Mouse (Mus musculus) A20 (cell line): Measurements from ENCODE around the gene Tmem50b.
A peak's percentile ranks its signal among the peaks of the same experiment; 100 is the strongest.

ENCODE experiments used
- DNase-seq: peaks from one replicate; pipeline ENCODE4 v3.0.0-alpha.2; 2011; ENCODE audit warnings: low read depth, low spot score

The Tmem50b gene

GRCm38 (mm10) chr16:91565292-91565951 lies 32.2 kb downstream of the Tmem50b start:
- no peak for DNase-seq

DNA sequence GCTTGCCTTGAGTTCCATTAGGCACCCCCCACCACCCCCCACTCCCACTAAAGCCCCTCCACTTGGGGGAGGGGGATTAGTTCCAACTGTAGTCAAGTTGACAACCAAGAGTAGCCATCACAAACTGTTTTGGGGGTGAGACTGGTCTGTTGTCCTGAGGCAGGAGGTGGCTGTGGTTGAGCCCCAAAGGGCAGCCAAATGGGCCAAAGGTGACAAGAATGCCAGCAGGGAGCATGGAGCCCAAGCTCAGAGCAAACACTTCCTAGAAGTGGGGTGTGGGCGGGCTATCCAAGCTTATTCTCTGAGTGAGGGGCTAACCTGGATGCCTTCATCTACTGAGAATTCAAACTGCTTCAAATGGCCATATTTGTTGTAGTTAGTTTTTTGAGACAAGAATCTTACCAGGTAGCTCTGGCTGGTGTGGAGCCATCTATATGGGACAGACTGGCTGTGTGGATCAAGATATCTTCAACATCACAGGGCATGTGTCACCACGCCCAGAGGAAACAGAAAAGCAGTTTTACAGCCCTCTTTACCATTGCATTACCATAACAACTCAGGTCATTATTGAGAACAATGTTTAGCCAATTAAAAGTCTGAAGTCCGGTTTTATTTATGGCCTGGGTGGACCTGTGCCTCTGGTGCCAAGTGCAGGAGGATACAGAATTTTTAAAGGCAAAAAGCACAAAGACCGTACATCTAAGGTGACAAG lies 32.9 kb downstream of the Tmem50b start:
- DNase-seq, result no peak

DNA sequence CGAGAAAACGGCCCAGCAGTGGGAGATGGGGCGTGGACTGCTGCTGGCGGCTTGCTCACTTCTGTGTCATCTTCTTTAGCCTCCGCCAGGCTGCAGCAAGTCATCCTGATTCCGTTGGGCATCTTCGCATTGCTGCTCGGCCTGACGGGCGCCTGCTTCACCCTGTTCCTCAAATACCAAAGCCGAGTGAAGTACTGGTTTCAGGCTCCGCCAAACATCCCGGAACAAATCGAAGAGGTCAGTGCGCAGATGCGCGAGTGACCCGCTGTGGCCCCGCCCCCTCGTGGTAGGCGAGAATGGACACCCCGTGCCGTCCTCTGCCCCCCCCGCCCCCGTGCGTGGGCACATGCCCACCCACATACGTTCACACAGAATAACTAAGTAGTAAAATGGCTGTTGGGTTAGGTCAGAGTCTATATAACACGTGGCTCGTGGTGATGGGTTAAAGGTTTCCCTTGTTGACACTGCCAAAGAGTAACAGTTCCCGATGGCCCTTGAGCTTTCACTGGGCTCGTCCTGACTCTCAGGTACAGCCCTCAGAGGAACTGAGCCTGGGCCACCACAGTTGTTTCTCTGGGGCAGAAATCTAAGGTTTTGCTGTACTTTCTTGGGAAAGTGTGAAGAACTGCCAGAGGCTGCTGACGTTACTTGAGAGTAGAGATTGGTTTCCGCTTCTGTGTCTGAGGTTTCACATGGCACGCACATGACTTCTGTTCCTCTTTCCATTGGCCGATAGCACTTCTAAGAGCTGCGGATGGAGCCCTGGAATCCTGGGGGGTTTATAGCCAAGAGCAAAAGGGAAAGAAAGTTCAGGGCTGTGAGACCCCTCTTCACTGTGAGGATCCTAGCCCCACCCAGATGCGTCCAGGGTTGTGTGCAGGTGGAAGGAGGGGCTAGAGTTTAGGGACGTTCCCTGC lies 35.8 kb downstream of the Tmem50b start:
- no peak for DNase-seq

DNA sequence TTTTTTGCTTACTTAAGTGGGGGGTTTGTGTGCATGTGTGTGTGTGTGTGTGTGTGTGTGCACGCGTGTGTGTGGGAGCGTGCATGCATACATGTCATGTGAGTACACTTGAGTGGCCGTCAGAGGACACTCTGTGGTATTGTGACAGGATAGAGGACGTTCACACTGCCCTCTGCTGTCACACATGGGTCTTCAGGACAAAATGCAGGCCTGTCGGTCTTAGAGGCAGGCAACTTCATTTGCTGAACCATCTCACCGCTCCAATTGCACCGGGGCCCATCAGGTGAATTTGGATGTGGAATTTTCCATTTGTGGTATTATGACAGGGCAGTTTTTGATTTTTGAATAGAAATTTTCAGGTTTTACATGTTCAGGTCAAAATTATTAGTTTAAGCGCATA lies 36.5 kb downstream of the Tmem50b start:
- DNase-seq, result peak; percentile 44

GRCm38 (mm10) chr16:91557693-91558092 lies 39.9 kb downstream of the Tmem50b start:
- no peak for DNase-seq

DNA sequence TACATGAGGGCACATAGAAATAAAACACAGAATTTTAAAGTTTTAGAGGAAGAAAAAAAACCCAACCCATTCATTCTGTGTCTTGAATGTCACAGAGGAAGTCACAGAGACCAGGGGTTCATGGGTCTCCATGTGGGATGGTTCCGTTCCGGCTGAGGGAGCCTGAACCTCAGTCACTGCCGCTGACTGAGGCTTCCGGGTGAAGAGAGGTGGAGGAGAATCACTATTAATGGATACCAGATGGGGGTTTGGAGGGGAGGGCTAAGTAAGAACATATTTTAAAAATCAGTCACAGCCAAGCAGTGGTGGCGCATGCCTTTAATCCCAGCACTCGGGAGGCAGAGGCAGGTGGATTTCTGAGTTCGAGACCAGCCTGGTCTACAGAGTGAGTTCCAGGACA lies 40.4 kb downstream of the Tmem50b start:
- no peak for DNase-seq

DNA sequence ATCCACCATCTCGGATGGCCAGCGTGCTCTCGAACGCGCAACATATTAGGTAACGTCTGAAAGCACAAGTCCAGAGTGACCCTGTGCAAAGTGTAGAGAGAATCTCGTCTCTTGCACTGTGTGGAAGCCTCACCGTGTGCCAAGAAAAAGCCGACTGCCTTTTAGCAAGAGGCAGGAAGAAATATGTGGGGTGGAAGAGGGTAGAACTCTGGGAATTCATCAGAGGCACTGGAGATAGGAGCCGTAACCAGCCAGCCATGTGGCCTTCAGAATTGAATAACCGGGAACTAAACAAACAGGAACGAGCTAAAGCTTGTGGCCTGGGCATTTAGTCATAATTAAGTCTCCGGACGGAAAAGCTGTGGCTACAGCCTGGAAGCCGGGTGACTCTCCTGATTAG lies 40.9 kb downstream of the Tmem50b start:
- DNase-seq, result no peak

DNA sequence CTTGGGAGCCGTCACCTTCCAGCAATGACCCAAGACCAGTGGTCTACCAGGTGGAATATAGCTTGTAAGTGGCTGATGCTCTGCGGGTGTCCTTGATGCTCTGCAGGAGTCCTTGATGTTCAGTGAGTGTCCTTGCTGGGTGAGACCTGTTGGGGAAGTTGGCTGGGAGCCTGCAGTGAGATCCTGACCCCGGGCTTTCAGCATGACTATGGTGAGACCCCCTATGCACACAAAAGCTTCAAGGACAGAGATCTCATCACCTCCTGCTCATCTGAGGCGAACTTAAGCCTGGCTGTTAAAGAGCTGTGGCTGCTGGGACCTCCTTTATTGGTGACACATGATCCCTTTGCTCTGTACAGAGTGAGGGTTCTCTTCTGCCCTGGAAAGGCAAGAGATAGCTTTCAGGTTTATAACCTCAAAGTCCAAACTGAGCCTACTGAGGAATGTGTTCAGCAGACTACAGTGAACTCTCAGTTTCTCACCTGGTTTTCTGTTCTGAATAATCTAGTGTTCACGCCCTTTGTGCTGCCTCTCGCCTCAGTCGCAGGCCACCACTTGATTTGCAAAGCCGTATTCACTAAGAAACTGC lies 42.5 kb downstream of the Tmem50b start:
- DNase-seq, result no peak

DNA sequence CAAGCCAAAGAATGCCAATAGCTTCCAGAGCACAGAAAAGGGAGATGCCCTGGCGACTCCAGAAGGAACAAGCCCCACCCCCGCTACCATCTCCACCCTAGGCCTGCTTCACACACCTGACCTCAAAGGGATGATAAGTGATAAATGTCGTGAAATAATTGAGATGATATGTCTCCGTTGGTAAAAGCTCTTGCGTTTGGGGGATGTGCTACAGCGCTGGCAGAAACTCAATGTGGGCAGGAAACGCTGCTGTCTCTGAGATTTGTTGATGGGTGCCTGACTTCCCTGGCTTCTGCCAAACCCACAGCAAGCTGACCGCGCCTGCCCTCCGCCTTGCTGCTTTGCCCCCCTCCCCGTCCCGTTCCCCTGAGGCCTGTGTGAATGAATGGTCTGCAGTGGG lies 44.0 kb downstream of the Tmem50b start:
- DNase-seq, result no peak

- no peak for DNase-seq
Measured at GRCm38 (mm10) chr16:91552072-91552471, 45.5 kb downstream of the Tmem50b start.

DNA sequence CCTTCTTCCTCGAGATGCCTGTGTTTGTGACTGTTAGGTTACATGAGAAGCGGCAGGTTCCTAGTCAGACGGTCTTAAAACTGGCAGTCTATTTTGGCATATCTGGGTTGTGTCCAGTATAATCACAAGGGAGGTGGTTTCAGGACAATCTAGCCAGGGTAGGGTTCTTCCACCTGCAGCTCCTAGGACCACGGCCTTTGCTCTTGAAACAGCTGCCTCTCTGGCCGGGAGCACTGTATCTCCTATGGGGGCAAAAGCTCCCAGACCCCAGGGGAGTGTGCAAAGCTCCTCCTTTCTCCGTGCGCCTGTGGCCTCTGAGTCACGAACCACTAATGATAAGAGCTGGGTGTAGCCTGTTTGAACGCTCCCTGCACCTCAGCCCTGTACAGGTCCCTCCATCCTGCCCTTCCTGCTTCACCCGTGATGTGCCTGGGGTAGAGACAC lies 46.5 kb downstream of the Tmem50b start:
- no peak for DNase-seq

DNA sequence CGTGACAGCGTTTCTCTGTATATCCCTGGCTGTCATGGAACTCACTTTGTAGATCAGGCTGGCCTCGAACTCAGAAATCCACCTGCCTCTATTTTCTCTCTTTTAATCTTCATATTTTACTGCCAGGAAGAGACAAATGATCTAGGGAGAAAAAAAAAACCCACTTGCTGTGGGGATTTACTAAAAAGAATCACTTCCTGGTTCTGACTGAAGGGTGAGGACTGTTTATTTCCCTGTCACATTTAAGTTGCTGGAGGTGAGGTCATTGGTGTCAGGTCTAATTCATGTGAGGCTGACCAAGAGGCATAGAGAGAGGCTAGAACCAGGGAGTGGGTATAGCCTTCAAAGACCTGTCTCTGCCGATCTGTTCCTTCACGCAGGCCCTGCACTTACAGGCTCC lies 48.0 kb downstream of the Tmem50b start:
- DNase-seq, result peak; percentile 57

DNA sequence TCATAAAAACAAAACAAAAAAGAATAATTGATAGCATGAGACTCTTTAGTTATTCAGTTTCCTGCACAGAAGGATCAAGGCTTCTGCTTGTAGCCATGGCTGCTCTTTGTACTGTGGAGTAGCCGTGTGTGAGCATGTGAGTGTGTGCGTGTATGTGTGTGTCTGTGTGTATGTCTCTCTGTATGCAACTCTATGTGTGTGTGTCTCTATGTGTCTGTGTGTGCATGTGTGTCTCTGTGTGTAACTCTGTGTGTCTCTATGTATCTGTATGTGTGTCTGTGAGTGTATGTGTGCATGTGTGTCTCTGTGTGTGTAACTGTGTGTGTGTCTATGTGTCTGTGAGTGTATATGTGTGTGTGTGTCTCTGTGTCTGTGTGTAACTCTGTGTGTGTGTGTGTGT lies 48.6 kb downstream of the Tmem50b start:
- DNase-seq, result peak; percentile 42

GRCm38 (mm10) chr16:91548586-91548985 lies 49.0 kb downstream of the Tmem50b start:
- peak; percentile 41 for DNase-seq

GRCm38 (mm10) chr16:91547974-91548373 lies 49.6 kb downstream of the Tmem50b start:
- peak; percentile 51 for DNase-seq

DNA sequence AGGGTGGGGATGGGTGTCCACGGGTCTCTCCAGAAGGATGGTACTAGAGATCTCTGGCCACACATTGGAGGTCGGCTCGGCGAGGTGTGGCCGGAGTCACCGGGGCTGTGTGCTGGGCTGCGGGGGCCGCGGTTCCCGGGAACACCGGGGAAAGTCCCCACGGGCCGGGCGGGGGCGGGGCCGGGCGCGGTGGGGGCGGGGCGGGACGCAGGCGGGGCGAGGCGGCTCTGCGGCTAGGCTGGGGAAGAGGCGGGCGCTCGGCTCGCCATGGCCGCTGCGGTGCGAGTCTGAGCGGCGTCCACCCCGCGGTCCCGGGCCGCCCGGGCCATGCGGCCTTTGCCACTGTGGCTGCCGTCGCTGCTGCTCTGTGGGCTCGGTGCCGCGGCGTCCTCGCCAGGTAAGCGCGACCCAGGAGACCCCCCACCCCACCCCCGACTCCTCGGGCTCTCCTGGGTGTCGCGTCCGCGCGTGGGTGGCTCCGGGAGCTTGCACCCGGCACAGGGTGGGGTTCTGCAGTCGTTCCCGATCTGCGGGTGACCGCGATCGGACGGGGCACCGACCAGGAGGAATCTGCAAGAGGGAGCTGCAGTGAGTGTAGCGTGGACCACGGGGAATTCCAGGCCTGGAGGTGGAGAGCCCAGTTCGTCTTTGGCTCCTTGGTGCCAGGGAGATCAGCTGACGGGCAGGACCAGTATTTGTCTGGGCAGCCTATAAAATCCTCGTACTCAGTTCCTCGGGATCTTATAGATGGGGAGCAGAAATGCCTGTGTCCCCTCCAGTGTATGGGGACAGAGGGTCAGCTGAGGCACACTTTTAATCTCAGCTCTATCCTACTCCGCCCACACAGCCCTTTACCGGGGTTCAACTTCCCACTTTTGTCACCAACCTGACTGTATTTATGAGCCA lies 50.5 kb downstream of the Tmem50b start, which contains the start of gene Ifngr2:
Gene Ifngr2 (plus strand): TSS at position 237 of the 906 bp plus-strand sequence.
- DNase-seq, result peak; percentile 63

- DNase-seq, result peak; percentile 80
Measured at GRCm38 (mm10) chr16:91546391-91546835, 51.2 kb downstream of the Tmem50b start.

GRCm38 (mm10) chr16:91545597-91546281 lies 51.9 kb downstream of the Tmem50b start:
- DNase-seq, result no peak

DNA sequence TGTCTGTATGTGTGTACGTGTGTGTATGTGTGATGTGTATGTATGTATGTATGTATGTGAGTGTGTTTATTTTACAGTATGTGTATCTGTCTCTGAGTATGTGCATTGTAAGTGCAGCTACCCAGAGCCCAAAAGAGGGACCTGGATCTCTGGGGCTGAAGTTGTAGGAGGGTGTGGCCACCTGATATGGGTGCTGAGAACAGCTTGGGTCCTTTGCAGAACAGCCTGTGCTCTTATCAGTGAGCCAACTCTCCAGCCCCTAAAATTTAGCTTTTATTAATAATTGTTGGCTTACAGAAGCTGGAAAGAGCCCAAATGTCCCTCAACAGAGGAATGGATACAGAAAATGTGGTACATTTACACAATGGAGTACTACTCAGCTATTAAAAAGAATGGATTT lies 54.0 kb downstream of the Tmem50b start:
- DNase-seq, result no peak

DNA sequence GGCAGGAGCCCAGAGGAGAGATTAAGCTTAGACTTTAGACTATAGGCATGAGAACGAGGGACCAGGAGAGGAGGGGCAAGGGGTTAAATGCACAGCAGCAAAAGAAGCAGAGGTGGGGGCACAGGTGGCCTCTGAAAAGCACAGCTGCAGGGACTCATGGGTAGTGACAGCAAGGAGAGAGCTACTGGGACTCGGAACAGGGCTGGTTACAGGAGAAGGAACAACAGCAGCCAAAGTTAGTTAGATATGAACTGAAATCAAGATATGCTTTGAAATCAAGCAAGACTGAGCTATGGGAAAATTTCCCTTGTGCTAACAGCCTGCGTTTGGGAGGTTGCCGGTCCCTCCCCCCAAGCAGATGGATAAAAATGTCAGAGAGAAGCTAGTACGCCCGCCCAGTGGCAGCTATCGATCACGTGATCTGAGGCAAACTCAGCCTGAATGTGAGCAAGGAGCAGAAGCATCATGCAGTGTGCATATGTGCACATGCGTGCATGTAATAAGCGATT lies 56.0 kb downstream of the Tmem50b start:
- peak; percentile 61 for DNase-seq
